In the genomic region with DNA sequence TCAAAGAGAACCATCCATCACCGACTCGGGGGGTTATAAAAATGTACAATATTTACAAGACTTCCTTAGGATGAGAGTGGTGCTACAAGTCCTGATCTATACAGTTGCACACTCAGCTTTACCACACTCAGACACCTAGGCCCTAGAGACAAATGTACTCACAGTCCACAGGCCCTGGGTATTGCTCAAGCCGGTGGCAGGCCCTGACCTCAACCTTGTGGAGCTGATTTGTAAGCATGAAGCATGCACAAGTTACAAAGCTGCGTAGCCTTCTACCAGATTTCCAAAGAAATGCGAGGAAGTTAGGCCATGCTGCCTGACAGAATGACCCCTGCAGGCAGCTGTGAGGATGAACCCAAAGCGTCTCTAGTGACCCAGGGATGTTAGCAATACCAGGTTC, we compare ENCODE assay signal across 10 mouse cellular contexts.
"Had no signal": no experiment of that assay in that cellular context is flagged by ENCODE, and none has a peak within 500 bp of the region (broad histone marks: within the 10 kb centered on the region; RNA-seq: fewer than 3 reads in every experiment).

No protein-coding gene starts in this region.

- H3K36me3 ChIP-seq: limb, embryonic 10.5 days; lung, embryonic 15.5 days; midbrain, embryonic 13.5 days had no signal

- H3K4me3 ChIP-seq: left cerebral cortex, adult 2 months; limb, embryonic 10.5 days; liver, embryonic 15.5 days; lung, embryonic 15.5 days; midbrain, embryonic 13.5 days had no signal

- H3K27ac ChIP-seq: left cerebral cortex, adult 2 months; limb, embryonic 10.5 days; liver, embryonic 15.5 days; lung, embryonic 15.5 days; macrophage; midbrain, embryonic 13.5 days had no signal

- H3K27me3 ChIP-seq: liver, embryonic 15.5 days; lung, embryonic 15.5 days; midbrain, embryonic 13.5 days had no signal

- DNase-seq: kidney, adult 18-20 months; kidney, postnatal 14 days; lung, postnatal 14 days; right cerebral cortex, postnatal 14 days had no signal

- H3K9me3 ChIP-seq: limb, embryonic 10.5 days; liver, embryonic 15.5 days; lung, embryonic 15.5 days; midbrain, embryonic 13.5 days had no signal

- H3K4me2 ChIP-seq: liver, embryonic 15.5 days; lung, embryonic 15.5 days; midbrain, embryonic 13.5 days had no signal

- H3K4me1 ChIP-seq: liver, embryonic 15.5 days; midbrain, embryonic 13.5 days had no signal

- H3K9ac ChIP-seq: liver, embryonic 15.5 days; lung, embryonic 15.5 days; midbrain, embryonic 13.5 days had no signal

- ATAC-seq: midbrain, embryonic 13.5 days had no signal
